Mouse (Mus musculus): ENCODE results near the gene Zdhhc18.

DNA sequence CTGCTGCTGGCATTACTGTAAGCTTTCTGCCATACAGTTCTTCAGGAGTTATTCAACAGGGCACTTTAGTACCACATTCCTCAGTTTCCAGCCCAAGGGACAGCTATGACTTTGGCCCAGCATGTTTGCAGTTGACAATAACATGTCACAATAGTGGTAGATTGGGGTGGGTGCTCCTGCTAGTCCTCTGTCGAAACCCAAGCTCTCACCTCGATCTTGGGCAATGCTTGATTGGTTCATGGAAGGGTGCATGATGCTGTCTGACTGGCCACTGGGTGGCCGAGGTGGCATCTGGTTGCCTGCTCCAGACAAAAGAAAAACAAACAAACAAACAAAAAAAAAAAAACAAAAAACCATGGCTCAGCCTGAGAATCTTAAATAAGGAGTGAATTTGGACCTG, 45.4 kb upstream of the Zdhhc18 start:
- TF ChIP-seq POLR2A (IDR thresholded peaks at IDR 0.05; ENCODE audit: control insufficient read depth, low read depth, low read length) (no peak), CTCF (IDR thresholded peaks at IDR 0.05; ENCODE audit: control insufficient read depth, insufficient read depth, insufficient replicate concordance, low read depth, low read length) (no peak)

Data from testis, adult 2 months (tissue).